Mouse (Mus musculus): ENCODE data around the gene Ar. TPM values are rescaled to one million over a fixed set of nuclear protein-coding genes. Genes with fewer than 3 reads are reported as not detected.
A peak's percentile ranks its signal among the peaks of the same experiment; 100 is the strongest.

The Ar gene
- polyA plus RNA-seq (2014; fragmentation: Nextera tagmentation; extraction: Ambion mirVana) = 0.08 and 0.14 TPM in 2 replicates

DNA sequence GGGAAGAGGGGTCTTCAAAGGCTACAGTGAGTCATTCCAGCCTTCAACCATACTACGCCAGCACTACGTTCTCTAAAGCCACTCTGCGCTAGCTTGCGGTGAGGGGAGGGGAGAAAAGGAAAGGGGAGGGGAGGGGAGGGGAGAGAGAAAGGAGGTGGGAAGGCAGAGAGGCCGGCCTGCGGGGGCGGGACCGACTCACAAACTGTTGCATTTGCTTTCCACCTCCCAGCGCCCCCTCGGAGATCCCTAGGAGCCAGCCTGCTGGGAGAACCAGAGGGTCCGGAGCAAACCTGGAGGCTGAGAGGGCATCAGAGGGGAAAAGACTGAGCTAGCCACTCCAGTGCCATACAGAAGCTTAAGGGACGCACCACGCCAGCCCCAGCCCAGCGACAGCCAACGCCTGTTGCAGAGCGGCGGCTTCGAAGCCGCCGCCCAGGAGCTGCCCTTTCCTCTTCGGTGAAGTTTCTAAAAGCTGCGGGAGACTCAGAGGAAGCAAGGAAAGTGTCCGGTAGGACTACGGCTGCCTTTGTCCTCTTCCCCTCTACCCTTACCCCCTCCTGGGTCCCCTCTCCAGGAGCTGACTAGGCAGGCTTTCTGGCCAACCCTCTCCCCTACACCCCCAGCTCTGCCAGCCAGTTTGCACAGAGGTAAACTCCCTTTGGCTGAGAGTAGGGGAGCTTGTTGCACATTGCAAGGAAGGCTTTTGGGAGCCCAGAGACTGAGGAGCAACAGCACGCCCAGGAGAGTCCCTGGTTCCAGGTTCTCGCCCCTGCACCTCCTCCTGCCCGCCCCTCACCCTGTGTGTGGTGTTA, at the start of gene Ar:
Gene Ar, plus strand, starts transcription at position 239 of the 812 bp plus-strand sequence.
- H3K36me3 ChIP-seq (ENCODE audit: control insufficient read depth, insufficient read depth, low read length) = no peaks in the 10 kb centered on the region

DNA sequence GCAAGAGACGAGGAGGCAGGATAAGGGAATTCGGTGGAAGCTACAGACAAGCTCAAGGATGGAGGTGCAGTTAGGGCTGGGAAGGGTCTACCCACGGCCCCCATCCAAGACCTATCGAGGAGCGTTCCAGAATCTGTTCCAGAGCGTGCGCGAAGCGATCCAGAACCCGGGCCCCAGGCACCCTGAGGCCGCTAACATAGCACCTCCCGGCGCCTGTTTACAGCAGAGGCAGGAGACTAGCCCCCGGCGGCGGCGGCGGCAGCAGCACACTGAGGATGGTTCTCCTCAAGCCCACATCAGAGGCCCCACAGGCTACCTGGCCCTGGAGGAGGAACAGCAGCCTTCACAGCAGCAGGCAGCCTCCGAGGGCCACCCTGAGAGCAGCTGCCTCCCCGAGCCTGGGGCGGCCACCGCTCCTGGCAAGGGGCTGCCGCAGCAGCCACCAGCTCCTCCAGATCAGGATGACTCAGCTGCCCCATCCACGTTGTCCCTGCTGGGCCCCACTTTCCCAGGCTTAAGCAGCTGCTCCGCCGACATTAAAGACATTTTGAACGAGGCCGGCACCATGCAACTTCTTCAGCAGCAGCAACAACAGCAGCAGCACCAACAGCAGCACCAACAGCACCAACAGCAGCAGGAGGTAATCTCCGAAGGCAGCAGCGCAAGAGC, 1.3 kb downstream of the Ar start:
- Histone ChIP-seq H3K4me2 (peak overlapping the region; percentile 60), H3K27ac (ENCODE audit: low read depth, low read length) (no peak overlapping the region), H3K4me1 (ENCODE audit: control insufficient read depth, insufficient read depth, low read length) (no peaks in the 10 kb centered on the region), H3K36me3 (ENCODE audit: control insufficient read depth, insufficient read depth, low read length) (no peaks in the 10 kb centered on the region), H3K27me3 (ENCODE audit: control insufficient read depth, insufficient read depth, low read length) (peaks cover 29% of the 10 kb centered on the region), H3K9me3 (ENCODE audit: control insufficient read depth, low read length) (no peaks in the 10 kb centered on the region), H3K9ac (ENCODE audit: low read length) (no peak overlapping the region; the same call in 1 of the 2 replicates), H3K4me3 (ENCODE audit: low read depth, low read length) (peak overlapping the region; percentile 26)
- 16% methylated on average over 25 of the region's 30 CpGs for WGBS
- DNase-seq (ENCODE audit: low spot score, missing footprints) = peak; percentile 91
- ATAC-seq (ENCODE audit: low FRiP score) = peak; percentile 70

More for the DNA sequence above, at the start of gene Ar:
- H3K4me3 ChIP-seq (ENCODE audit: low read depth, low read length) = peak within 1 kb of the TSS; percentile 28
- no peaks in the 10 kb centered on the region for H3K9me3 ChIP-seq (ENCODE audit: control insufficient read depth, low read length)
- WGBS = 21% methylated on average over 25 of the region's 27 CpGs
- H3K9ac ChIP-seq (ENCODE audit: low read length) = no peak within 1 kb of the TSS
- ATAC-seq (ENCODE audit: low FRiP score) (peak; percentile 60), DNase-seq (ENCODE audit: low spot score, missing footprints) (peak; percentile 90)
- H3K27ac ChIP-seq (ENCODE audit: low read depth, low read length) = no peak within 1 kb of the TSS
- no peaks in the 10 kb centered on the region for H3K4me1 ChIP-seq (ENCODE audit: control insufficient read depth, insufficient read depth, low read length)
- H3K4me2 ChIP-seq = peak within 1 kb of the TSS; percentile 60
- H3K27me3 ChIP-seq (ENCODE audit: control insufficient read depth, insufficient read depth, low read length) = peaks cover 29% of the 10 kb centered on the region

DNA sequence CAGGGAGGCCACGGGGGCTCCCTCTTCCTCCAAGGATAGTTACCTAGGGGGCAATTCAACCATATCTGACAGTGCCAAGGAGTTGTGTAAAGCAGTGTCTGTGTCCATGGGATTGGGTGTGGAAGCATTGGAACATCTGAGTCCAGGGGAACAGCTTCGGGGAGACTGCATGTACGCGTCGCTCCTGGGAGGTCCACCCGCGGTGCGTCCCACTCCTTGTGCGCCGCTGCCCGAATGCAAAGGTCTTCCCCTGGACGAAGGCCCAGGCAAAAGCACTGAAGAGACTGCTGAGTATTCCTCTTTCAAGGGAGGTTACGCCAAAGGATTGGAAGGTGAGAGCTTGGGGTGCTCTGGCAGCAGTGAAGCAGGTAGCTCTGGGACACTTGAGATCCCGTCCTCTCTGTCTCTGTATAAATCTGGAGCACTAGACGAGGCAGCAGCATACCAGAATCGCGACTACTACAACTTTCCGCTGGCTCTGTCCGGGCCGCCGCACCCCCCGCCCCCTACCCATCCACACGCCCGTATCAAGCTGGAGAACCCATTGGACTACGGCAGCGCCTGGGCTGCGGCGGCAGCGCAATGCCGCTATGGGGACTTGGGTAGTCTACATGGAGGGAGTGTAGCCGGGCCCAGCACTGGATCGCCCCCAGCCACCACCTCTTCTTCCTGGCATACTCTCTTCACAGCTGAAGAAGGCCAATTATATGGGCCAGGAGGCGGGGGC, 2.0 kb downstream of the Ar start:
- peak overlapping the region; percentile 26 for H3K4me3 ChIP-seq (ENCODE audit: low read depth, low read length)
- no peaks in the 10 kb centered on the region for H3K9me3 ChIP-seq (ENCODE audit: control insufficient read depth, low read length)
- ATAC-seq (ENCODE audit: low FRiP score) (peak; percentile 64), DNase-seq (ENCODE audit: low spot score, missing footprints) (no peak)
- H3K9ac ChIP-seq (ENCODE audit: low read length) = 0 out of 2 replicates have a peak overlapping the region, but pooled peaks have one; percentile 9
- no peaks in the 10 kb centered on the region for H3K36me3 ChIP-seq (ENCODE audit: control insufficient read depth, insufficient read depth, low read length)
- H3K4me1 ChIP-seq (ENCODE audit: control insufficient read depth, insufficient read depth, low read length) = no peaks in the 10 kb centered on the region
- peak overlapping the region; percentile 60 for H3K4me2 ChIP-seq
- peaks cover 29% of the 10 kb centered on the region for H3K27me3 ChIP-seq (ENCODE audit: control insufficient read depth, insufficient read depth, low read length)
- 25% methylated on average over 26 of the region's 33 CpGs for WGBS
- no peak overlapping the region for H3K27ac ChIP-seq (ENCODE audit: low read depth, low read length)

DNA sequence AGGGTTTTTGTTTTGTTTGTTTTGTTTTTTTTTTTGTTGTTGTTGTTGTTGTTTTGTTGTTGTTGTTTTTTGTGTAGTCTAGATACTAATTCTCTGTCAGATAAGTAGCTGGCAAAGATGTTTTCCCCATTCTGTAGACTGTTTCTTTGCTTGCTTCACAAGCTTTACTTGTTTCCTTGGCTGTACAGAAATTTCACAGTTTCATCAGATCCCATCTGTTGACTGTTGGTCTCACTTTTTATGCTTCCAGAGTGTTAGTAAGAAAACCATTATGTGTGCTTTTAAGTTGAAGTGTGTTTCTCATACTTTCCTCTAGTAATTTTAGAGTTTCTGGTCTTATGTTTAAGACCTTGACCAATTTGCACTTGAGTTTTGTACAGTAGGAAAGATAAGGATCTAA, 41.2 kb downstream of the Ar start:
- H3K27me3 ChIP-seq (ENCODE audit: control insufficient read depth, insufficient read depth, low read length) = no peaks in the 10 kb centered on the region
- DNase-seq (ENCODE audit: low spot score, missing footprints) (no peak), ATAC-seq (ENCODE audit: low FRiP score) (no peak)
- H3K27ac ChIP-seq (ENCODE audit: low read depth, low read length) = no peak overlapping the region
- H3K9me3 ChIP-seq (ENCODE audit: control insufficient read depth, low read length) = no peaks in the 10 kb centered on the region
- H3K4me3 ChIP-seq (ENCODE audit: low read depth, low read length) = no peak overlapping the region
- H3K4me2 ChIP-seq = no peak overlapping the region
- no peaks in the 10 kb centered on the region for H3K36me3 ChIP-seq (ENCODE audit: control insufficient read depth, insufficient read depth, low read length)
- no peaks in the 10 kb centered on the region for H3K4me1 ChIP-seq (ENCODE audit: control insufficient read depth, insufficient read depth, low read length)
- H3K9ac ChIP-seq (ENCODE audit: low read length) = no peak overlapping the region

DNA sequence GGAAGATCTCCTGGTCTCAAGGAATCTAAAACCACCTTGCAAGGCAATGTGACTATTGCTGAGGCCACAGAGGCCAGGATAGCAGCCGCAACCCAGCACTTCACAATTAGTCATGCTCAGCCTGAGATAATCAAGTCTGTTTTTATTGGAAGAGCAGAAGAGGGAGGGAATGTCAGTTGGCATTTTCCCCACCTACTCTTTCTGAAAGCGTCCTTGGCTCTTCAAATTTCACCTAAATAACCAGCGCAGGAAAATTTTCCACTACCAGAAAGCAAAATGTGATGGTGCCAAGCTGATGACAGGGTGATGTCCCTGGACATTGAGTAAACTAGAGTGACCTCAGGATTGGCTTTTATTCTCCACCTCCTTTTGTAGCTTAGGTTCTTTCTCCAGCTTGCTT, 57.2 kb downstream of the Ar start:
- 58% methylated on average over 3 of the region's 3 CpGs for WGBS
- Histone ChIP-seq H3K36me3 (ENCODE audit: control insufficient read depth, insufficient read depth, low read length) (no peaks in the 10 kb centered on the region), H3K27me3 (ENCODE audit: control insufficient read depth, insufficient read depth, low read length) (no peaks in the 10 kb centered on the region)

DNA sequence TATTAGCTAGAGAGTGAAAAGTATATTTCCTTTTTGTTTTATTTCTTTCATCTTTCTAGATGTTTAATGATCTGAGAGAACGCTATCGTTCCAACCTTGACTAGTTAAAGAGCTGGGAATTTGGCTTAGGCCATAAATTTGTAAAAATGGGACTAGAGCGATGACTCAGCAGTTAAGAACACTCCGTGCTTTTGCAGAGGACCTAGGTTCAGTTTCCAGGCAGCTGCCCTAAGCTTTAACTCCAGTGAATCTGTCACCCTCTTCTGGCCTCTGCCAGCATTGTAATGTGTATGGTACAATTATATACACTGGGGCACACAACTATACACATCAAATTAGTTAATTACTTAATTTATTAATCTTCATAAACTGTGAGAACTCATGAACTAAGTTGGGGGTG, 58.6 kb downstream of the Ar start:
- no peak overlapping the region for H3K27ac ChIP-seq (ENCODE audit: low read depth, low read length)
- no peaks in the 10 kb centered on the region for H3K9me3 ChIP-seq (ENCODE audit: control insufficient read depth, low read length)
- no peak overlapping the region for H3K9ac ChIP-seq (ENCODE audit: low read length)
- H3K4me1 ChIP-seq (ENCODE audit: control insufficient read depth, insufficient read depth, low read length) = no peaks in the 10 kb centered on the region
- DNase-seq (ENCODE audit: low spot score, missing footprints) (no peak), ATAC-seq (ENCODE audit: low FRiP score) (no peak)
- 80% methylated on average over 4 of the region's 4 CpGs for WGBS
- no peaks in the 10 kb centered on the region for H3K27me3 ChIP-seq (ENCODE audit: control insufficient read depth, insufficient read depth, low read length)
- H3K4me3 ChIP-seq (ENCODE audit: low read depth, low read length) = no peak overlapping the region
- no peak overlapping the region for H3K4me2 ChIP-seq
- H3K36me3 ChIP-seq (ENCODE audit: control insufficient read depth, insufficient read depth, low read length) = no peaks in the 10 kb centered on the region

More for the DNA sequence above, 57.2 kb downstream of the Ar start:
- Histone ChIP-seq H3K9ac (ENCODE audit: low read length) (no peak overlapping the region), H3K27ac (ENCODE audit: low read depth, low read length) (no peak overlapping the region), H3K4me1 (ENCODE audit: control insufficient read depth, insufficient read depth, low read length) (no peaks in the 10 kb centered on the region), H3K9me3 (ENCODE audit: control insufficient read depth, low read length) (no peaks in the 10 kb centered on the region), H3K4me3 (ENCODE audit: low read depth, low read length) (no peak overlapping the region), H3K4me2 (no peak overlapping the region)
- ATAC-seq (ENCODE audit: low FRiP score) (no peak), DNase-seq (ENCODE audit: low spot score, missing footprints) (no peak)

DNA sequence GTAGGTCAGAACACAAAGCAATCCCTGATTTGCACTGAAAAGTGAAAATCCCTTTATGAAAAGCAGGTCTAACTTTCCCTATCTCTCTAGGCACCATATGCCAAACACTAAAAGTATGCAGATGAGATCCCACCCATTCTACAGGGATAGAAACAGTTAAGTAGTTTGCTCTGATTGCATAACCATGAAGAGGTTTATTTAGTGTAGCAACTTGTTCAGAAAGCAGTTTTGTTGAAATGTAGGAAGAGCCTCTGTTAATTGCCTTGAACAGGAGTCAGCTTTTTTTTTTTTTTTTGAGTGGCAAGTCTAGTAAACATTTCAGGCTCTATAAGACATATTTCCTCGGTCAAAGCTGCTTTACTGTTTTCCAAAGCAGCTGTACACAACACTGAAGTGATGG, 67.5 kb downstream of the Ar start:
- ATAC-seq (ENCODE audit: low FRiP score) (no peak), DNase-seq (ENCODE audit: low spot score, missing footprints) (no peak)
- no peaks in the 10 kb centered on the region for H3K27me3 ChIP-seq (ENCODE audit: control insufficient read depth, insufficient read depth, low read length)
- H3K9ac ChIP-seq (ENCODE audit: low read length) = no peak overlapping the region
- no peaks in the 10 kb centered on the region for H3K36me3 ChIP-seq (ENCODE audit: control insufficient read depth, insufficient read depth, low read length)
- no peak overlapping the region for H3K27ac ChIP-seq (ENCODE audit: low read depth, low read length)
- H3K9me3 ChIP-seq (ENCODE audit: control insufficient read depth, low read length) = no peaks in the 10 kb centered on the region
- no peaks in the 10 kb centered on the region for H3K4me1 ChIP-seq (ENCODE audit: control insufficient read depth, insufficient read depth, low read length)
- WGBS = 83% methylated on average over 1 of the region's 1 CpGs
- no peak overlapping the region for H3K4me3 ChIP-seq (ENCODE audit: low read depth, low read length)
- no peak overlapping the region for H3K4me2 ChIP-seq

DNA sequence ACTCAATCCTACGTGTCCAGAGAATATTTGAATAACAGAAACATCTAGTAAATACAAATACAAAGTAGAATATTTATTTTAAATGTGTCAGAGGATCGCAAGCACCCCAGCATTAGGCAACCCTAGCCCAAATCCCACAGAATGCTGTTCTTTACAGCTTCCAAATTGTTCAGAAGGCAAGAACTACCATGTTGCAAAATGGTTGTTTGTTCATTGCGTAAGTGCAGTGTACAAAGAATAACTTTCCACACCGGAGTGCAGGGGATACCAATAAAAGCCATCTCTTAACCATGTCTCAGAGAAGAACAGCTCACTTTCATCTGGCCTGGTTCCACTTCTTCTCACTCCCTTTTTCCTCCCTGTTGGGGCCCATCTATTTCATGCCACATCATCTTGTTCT, 90.4 kb downstream of the Ar start:
- 87% methylated on average over 4 of the region's 4 CpGs for WGBS
- no peak for ATAC-seq (ENCODE audit: low FRiP score)

DNA sequence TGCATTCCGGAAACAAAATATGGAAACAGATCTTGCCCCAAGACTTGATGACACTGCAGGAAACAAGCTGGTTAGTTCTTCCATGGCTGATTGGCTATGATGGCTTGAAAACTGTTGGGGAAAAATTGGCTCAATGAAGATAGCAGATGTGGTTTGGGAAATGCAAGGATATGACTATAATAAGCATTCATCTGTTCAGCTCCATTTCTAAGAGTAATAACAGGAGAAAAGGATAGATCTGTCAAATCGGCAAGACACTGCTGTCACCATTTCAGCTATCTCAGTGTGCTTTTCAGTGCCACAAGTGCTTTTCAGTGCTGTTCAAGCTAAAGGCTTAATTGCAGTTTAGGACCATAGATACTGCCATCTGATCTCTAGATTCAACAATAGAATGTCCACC, 96.5 kb downstream of the Ar start:
- no peak for ATAC-seq (ENCODE audit: low FRiP score)
- no peaks in the 10 kb centered on the region for H3K9me3 ChIP-seq (ENCODE audit: control insufficient read depth, low read length)
- H3K4me2 ChIP-seq = no peak overlapping the region
- DNase-seq (ENCODE audit: low spot score, missing footprints) = no peak
- no peak overlapping the region for H3K27ac ChIP-seq (ENCODE audit: low read depth, low read length)
- H3K36me3 ChIP-seq (ENCODE audit: control insufficient read depth, insufficient read depth, low read length) = no peaks in the 10 kb centered on the region
- H3K4me1 ChIP-seq (ENCODE audit: control insufficient read depth, insufficient read depth, low read length) = no peaks in the 10 kb centered on the region
- no peak overlapping the region for H3K9ac ChIP-seq (ENCODE audit: low read length)
- no peak overlapping the region for H3K4me3 ChIP-seq (ENCODE audit: low read depth, low read length)
- no peaks in the 10 kb centered on the region for H3K27me3 ChIP-seq (ENCODE audit: control insufficient read depth, insufficient read depth, low read length)
- 94% methylated on average over 2 of the region's 2 CpGs for WGBS

More for the DNA sequence above, 90.4 kb downstream of the Ar start:
- no peak overlapping the region for H3K4me3 ChIP-seq (ENCODE audit: low read depth, low read length)
- no peaks in the 10 kb centered on the region for H3K9me3 ChIP-seq (ENCODE audit: control insufficient read depth, low read length)
- no peaks in the 10 kb centered on the region for H3K4me1 ChIP-seq (ENCODE audit: control insufficient read depth, insufficient read depth, low read length)
- DNase-seq (ENCODE audit: low spot score, missing footprints) = no peak
- H3K27ac ChIP-seq (ENCODE audit: low read depth, low read length) = no peak overlapping the region
- no peak overlapping the region for H3K4me2 ChIP-seq
- no peaks in the 10 kb centered on the region for H3K27me3 ChIP-seq (ENCODE audit: control insufficient read depth, insufficient read depth, low read length)
- no peak overlapping the region for H3K9ac ChIP-seq (ENCODE audit: low read length)
- no peaks in the 10 kb centered on the region for H3K36me3 ChIP-seq (ENCODE audit: control insufficient read depth, insufficient read depth, low read length)
